Mouse (Mus musculus) G1E (cell line): ENCODE measurements around the gene Katnb1.

ENCODE experiments used
- CTCF ChIP-seq: IDR thresholded peaks from 2 replicates; pipeline ENCODE4 v1.5.1; 2012; ENCODE audit warnings: low read depth, low read length, inconsistent platforms, mixed read lengths
- GATA1 ChIP-seq: IDR thresholded peaks from 2 replicates; pipeline ENCODE4 v1.6.1; 2012; ENCODE audit warnings: borderline replicate concordance, low read length, inconsistent platforms, mixed read lengths
- GATA2 ChIP-seq: IDR thresholded peaks from 2 replicates; pipeline ENCODE4 v1.6.1; 2012; ENCODE audit warnings: low read depth, low read length, inconsistent platforms, borderline replicate concordance
- POLR2AphosphoS5 ChIP-seq: IDR thresholded peaks from 2 replicates; pipeline ENCODE4 v1.6.1; 2012; ENCODE audit warnings: low read depth, low read length, inconsistent platforms; ENCODE audit not compliant: insufficient replicate concordance
- TAL1 ChIP-seq: conservative IDR thresholded peaks from 2 replicates; pipeline ENCODE4 v1.6.1; 2012; ENCODE audit warnings: low read depth, low read length, inconsistent platforms, mixed read lengths

- TF ChIP-seq GATA2 (no peak), CTCF (no peak), GATA1 (no peak), POLR2AphosphoS5 (no peak), TAL1 (no peak)
Measured at GRCm38 (mm10) chr8:95146044-95146745, 65.2 kb downstream of the Katnb1 start.
